Mouse (Mus musculus) olfactory bulb, adult 2 months (tissue): ENCODE measurements around the gene Gnai2.

Source experiments
- CTCF ChIP-seq: fragments of 200-500 bp; IDR thresholded peaks from 2 replicates; pipeline ENCODE4 v1.5.1; 2012; ENCODE audit warnings: low read depth, mild to moderate bottlenecking, low read length, moderate library complexity; ENCODE audit not compliant: insufficient read depth
- POLR2A ChIP-seq: fragments of 200-500 bp; IDR thresholded peaks from 2 replicates; pipeline ENCODE4 v1.6.1; 2012; ENCODE audit warnings: mild to moderate bottlenecking, low read depth, low read length, moderate library complexity; ENCODE audit not compliant: insufficient read depth

GRCm38 (mm10) chr9:107659551-107659950 is 24.4 kb upstream of the Gnai2 start:
- TF ChIP-seq CTCF, result no peak
- TF ChIP-seq POLR2A, result no peak
